Mouse (Mus musculus) thymus, adult 2 months (tissue): ENCODE results near the gene Ppt2. TPM values are rescaled to one million over a fixed set of nuclear protein-coding genes. Genes with fewer than 3 reads are reported as not detected.

Experiments
- DNase-seq: peaks from one replicate; pipeline ENCODE4 v3.0.0; 2021
- H3K27ac ChIP-seq: fragments of 200-500 bp; 2 replicates; pipeline ENCODE4 v1.5.1; 2012; ENCODE audit warnings: low read length, control low read depth; ENCODE audit not compliant: control insufficient read depth, insufficient read depth
- H3K27me3 ChIP-seq: fragments of 200-500 bp; 2 replicates; pipeline ENCODE4 v1.6.1; 2012; ENCODE audit warnings: mild to moderate bottlenecking, low read length, moderate library complexity, mixed read lengths; ENCODE audit not compliant: control insufficient read depth, insufficient read depth
- H3K36me3 ChIP-seq: fragments of 200-500 bp; 2 replicates; pipeline ENCODE4 v1.6.1; 2012; ENCODE audit warnings: mild to moderate bottlenecking, low read length, moderate library complexity; ENCODE audit not compliant: control insufficient read depth, insufficient read depth
- H3K4me1 ChIP-seq: fragments of 200-500 bp; replicated peaks from 2 replicates; pipeline ENCODE4 v1.6.1; 2012; ENCODE audit warnings: low read length; ENCODE audit not compliant: control insufficient read depth, insufficient read depth
- H3K4me3 ChIP-seq: fragments of 200-500 bp; 2 replicates; pipeline ENCODE4 v1.5.1; 2012; ENCODE audit warnings: mild to moderate bottlenecking, low read length, control low read depth, moderate library complexity; ENCODE audit not compliant: control insufficient read depth, insufficient read depth
- CTCF ChIP-seq: fragments of 200-500 bp; IDR thresholded peaks from 2 replicates; pipeline ENCODE4 v1.5.1; 2012; ENCODE audit warnings: mild to moderate bottlenecking, control low read depth, low read length, moderate library complexity, borderline replicate concordance; ENCODE audit not compliant: control insufficient read depth, poor library complexity, insufficient read depth; ENCODE audit errors: extremely low read depth
- POLR2A ChIP-seq: fragments of 200-500 bp; IDR thresholded peaks from 2 replicates; pipeline ENCODE4 v1.6.1; 2012; ENCODE audit warnings: mild to moderate bottlenecking, low read length, control low read depth, moderate library complexity; ENCODE audit not compliant: control insufficient read depth, poor library complexity, insufficient read depth; ENCODE audit errors: extremely low read depth
- WGBS: fragments of 180-500 bp; shearing (Covaris S2); methylation state at CpG from one replicate; pipeline ENCODE4 v1.1.7; 2018; 5-methylcytosine and 5-hydroxymethylcytosine counted together
- polyA plus RNA-seq: library from polyadenylated mRNA; depleted of rRNA; stranded (reverse); fragments of >200 nt; gene quantifications from 2 replicates; pipeline ENCODE4 v1.2.3, GENCODE M21; 2012

The Ppt2 gene
- polyA plus RNA-seq, 1 experiment = 120 TPM

GRCm38 (mm10) chr17:34672246-34672792 lies 44.0 kb upstream of the Ppt2 start:
- Histone ChIP-seq H3K4me3 (no peak overlapping the region), H3K27ac (no peak overlapping the region), H3K4me1 (no peaks in the 10 kb centered on the region), H3K36me3 (no peaks in the 10 kb centered on the region), H3K27me3 (peaks cover 7% of the 10 kb centered on the region; the same call in 1 of the 2 replicates)
- 38% methylated on average over 49 of the region's 49 CpGs for WGBS
- no peak for DNase-seq
- TF ChIP-seq CTCF (no peak), POLR2A (no peak)

- Histone ChIP-seq H3K4me1 (no peaks in the 10 kb centered on the region), H3K4me3 (no peak overlapping the region), H3K27me3 (peaks cover 7% of the 10 kb centered on the region; the same call in 1 of the 2 replicates), H3K27ac (no peak overlapping the region), H3K36me3 (no peaks in the 10 kb centered on the region)
- DNase-seq = no peak
- 23% methylated on average over 93 of the region's 93 CpGs for WGBS
- TF ChIP-seq POLR2A (no peak), CTCF (no peak)
Measured at GRCm38 (mm10) chr17:34671151-34672066, 43.1 kb upstream of the Ppt2 start.

- Histone ChIP-seq H3K27me3 (peaks cover 7% of the 10 kb centered on the region; the same call in 1 of the 2 replicates), H3K4me3 (no peak within 1 kb of the TSS)
Measured at GRCm38 (mm10) chr17:34670235-34670634, 41.9 kb upstream of the Ppt2 start, which contains the start of gene Tnxb. Tnxb (plus strand) TSS chr17:34670535.

GRCm38 (mm10) chr17:34664472-34664871 lies 36.2 kb upstream of the Ppt2 start:
- Histone ChIP-seq H3K4me3 (no peak overlapping the region), H3K4me1 (no peaks in the 10 kb centered on the region), H3K27ac (no peak overlapping the region), H3K27me3 (no peaks in the 10 kb centered on the region; the same call in 1 of the 2 replicates), H3K36me3 (no peaks in the 10 kb centered on the region)
- TF ChIP-seq POLR2A (no peak), CTCF (no peak)
- WGBS = 74% methylated on average over 7 of the region's 7 CpGs
- no peak for DNase-seq

More at GRCm38 (mm10) chr17:34670235-34670634, 41.9 kb upstream of the Ppt2 start, which contains the start of gene Tnxb:
- TF ChIP-seq CTCF (no peak), POLR2A (no peak)
- H3K27ac ChIP-seq = no peak within 1 kb of the TSS
- no peaks in the 10 kb centered on the region for H3K36me3 ChIP-seq
- no peaks in the 10 kb centered on the region for H3K4me1 ChIP-seq
- no peak for DNase-seq
- 62% methylated on average over 7 of the region's 7 CpGs for WGBS

GRCm38 (mm10) chr17:34663558-34663957 lies 35.2 kb upstream of the Ppt2 start:
- Histone ChIP-seq H3K27ac (no peak overlapping the region), H3K4me1 (no peaks in the 10 kb centered on the region), H3K4me3 (no peak overlapping the region), H3K27me3 (peaks cover 4% of the 10 kb centered on the region; the same call in 1 of the 2 replicates), H3K36me3 (no peaks in the 10 kb centered on the region)
- no peak for DNase-seq
- WGBS = 53% methylated on average over 1 of the region's 1 CpGs
- no peak for TF ChIP-seq POLR2A
- TF ChIP-seq CTCF = no peak

- Histone ChIP-seq H3K4me1 (no peaks in the 10 kb centered on the region), H3K4me3 (no peak overlapping the region), H3K27ac (no peak overlapping the region), H3K36me3 (no peaks in the 10 kb centered on the region), H3K27me3 (peaks cover 4% of the 10 kb centered on the region; the same call in 1 of the 2 replicates)
- DNase-seq = no peak
- no peak for TF ChIP-seq POLR2A
- no peak for TF ChIP-seq CTCF
- 87% methylated on average over 8 of the region's 8 CpGs for WGBS
Measured at GRCm38 (mm10) chr17:34662978-34663377, 34.7 kb upstream of the Ppt2 start.

GRCm38 (mm10) chr17:34662468-34662867 lies 34.2 kb upstream of the Ppt2 start:
- 84% methylated on average over 1 of the region's 1 CpGs for WGBS
- DNase-seq = no peak
- Histone ChIP-seq H3K27me3 (peaks cover 4% of the 10 kb centered on the region; the same call in 1 of the 2 replicates), H3K4me3 (no peak overlapping the region), H3K4me1 (no peaks in the 10 kb centered on the region), H3K36me3 (no peaks in the 10 kb centered on the region), H3K27ac (no peak overlapping the region)
- TF ChIP-seq POLR2A (no peak), CTCF (no peak)
